Mouse (Mus musculus) stomach, postnatal 0 days (tissue): ENCODE results near the gene Smc1b. TPM values are rescaled to one million over a fixed set of nuclear protein-coding genes. Genes with fewer than 3 reads are reported as not detected.

Source experiments
- ATAC-seq: fragments of 200-750 bp; cut with Nextera tagmentation; 2 replicates; pipeline ENCODE4 v1.8.0; 2017; ENCODE audit not compliant: low FRiP score, low TSS enrichment
- DNase-seq: peaks from one replicate; pipeline ENCODE4 v3.0.0-alpha.2; 2016; ENCODE audit warnings: low spot score
- H3K27ac ChIP-seq: fragments of 300-500 bp; sonication (generic); replicated peaks from 2 replicates; pipeline ENCODE4 v1.5.1; 2014; ENCODE audit warnings: mild to moderate bottlenecking, control low read depth
- H3K27me3 ChIP-seq: fragments of 300-500 bp; sonication (generic); 2 replicates; pipeline ENCODE4 v1.6.1; 2014; ENCODE audit warnings: low read length; ENCODE audit not compliant: control insufficient read depth, insufficient read depth
- H3K36me3 ChIP-seq: fragments of 300-500 bp; sonication (generic); 2 replicates; pipeline ENCODE4 v1.6.1; 2014; ENCODE audit warnings: low read length, mixed read lengths; ENCODE audit not compliant: control insufficient read depth, insufficient read depth
- H3K4me1 ChIP-seq: fragments of 300-500 bp; sonication (generic); replicated peaks from 2 replicates; pipeline ENCODE4 v1.6.1; 2014; ENCODE audit warnings: antibody characterized with exemption; ENCODE audit not compliant: control insufficient read depth, insufficient read depth
- H3K4me2 ChIP-seq: fragments of 300-500 bp; sonication (generic); replicated peaks from 2 replicates; pipeline ENCODE4 v1.6.1; 2014; ENCODE audit warnings: low read depth, mild to moderate bottlenecking, control low read depth, moderate library complexity
- H3K4me3 ChIP-seq: fragments of 300-500 bp; sonication (generic); 2 replicates; pipeline ENCODE4 v1.5.1; 2014; ENCODE audit warnings: low read depth, low read length, control low read depth
- H3K9ac ChIP-seq: fragments of 300-500 bp; sonication (generic); 2 replicates; pipeline ENCODE4 v1.6.1; 2014; ENCODE audit warnings: mild to moderate bottlenecking, low read length, control low read depth, mixed read lengths
- H3K9me3 ChIP-seq: fragments of 300-500 bp; sonication (generic); 2 replicates; pipeline ENCODE4 v1.6.1; 2016; ENCODE audit warnings: low read length; ENCODE audit not compliant: control insufficient read depth
- CTCF ChIP-seq: IDR thresholded peaks from 2 replicates; pipeline ENCODE4 v1.5.1; 2016; ENCODE audit warnings: antibody characterized with exemption, low read depth, mild to moderate bottlenecking, moderate library complexity
- EP300 ChIP-seq: optimal IDR thresholded peaks from 2 replicates; pipeline ENCODE3; 2016; ENCODE audit warnings: antibody characterized with exemption
- WGBS: fragments of 180-500 bp; shearing (Covaris S2); extraction: QIAGEN DNeasy Blood & Tissue Kit; methylation state at CpG from one replicate; pipeline ENCODE4 v1.1.7; 2014; 5-methylcytosine and 5-hydroxymethylcytosine counted together
- polyA plus RNA-seq: library from polyadenylated mRNA; unstranded; fragments of >200 nt; fragmentation: Nextera tagmentation; extraction: Ambion mirVana; gene quantifications from 2 replicates; pipeline ENCODE4 v1.2.1, GENCODE M21; 2015

Gene Smc1b
- polyA plus RNA-seq, 1 experiment from 2014 or later = 0.07 TPM

GRCm38 (mm10) chr15:85143747-85144146 is 12.0 kb upstream of the Smc1b start:
- Histone ChIP-seq H3K27ac (no peak overlapping the region), H3K27me3 (no peaks in the 10 kb centered on the region), H3K4me3 (no peak overlapping the region), H3K4me2 (no peak overlapping the region), H3K9me3 (no peaks in the 10 kb centered on the region), H3K9ac (no peak overlapping the region), H3K36me3 (no peaks in the 10 kb centered on the region), H3K4me1 (no peaks in the 10 kb centered on the region)
- ATAC-seq (no peak), DNase-seq (peak; percentile 13)
- TF ChIP-seq EP300 (no peak), CTCF (peak; percentile 32)
- WGBS = 89% methylated on average over 1 of the region's 1 CpGs

DNA sequence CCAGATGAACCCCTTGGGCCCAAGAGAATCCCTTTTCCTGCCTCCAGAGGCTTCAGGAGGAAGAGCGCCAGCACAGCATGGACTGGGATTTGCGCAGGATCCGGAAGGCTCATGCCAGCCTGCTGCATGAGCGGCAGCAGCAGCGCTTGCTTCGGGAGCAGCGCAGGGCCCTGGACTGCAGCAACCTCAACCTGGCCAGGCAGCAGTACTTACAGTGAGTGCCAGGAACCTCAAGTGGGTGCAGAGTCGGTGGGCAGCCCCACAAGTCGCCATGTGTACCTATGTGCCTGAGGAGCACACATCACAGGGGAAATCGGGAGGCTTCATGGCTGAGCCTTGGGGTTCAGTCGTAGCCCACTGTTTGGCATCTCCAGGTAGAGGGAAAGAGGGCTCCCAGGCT is 11.4 kb upstream of the Smc1b start:
- Histone ChIP-seq H3K4me1 (no peaks in the 10 kb centered on the region), H3K27me3 (no peaks in the 10 kb centered on the region), H3K4me3 (no peak overlapping the region), H3K4me2 (no peak overlapping the region), H3K9ac (no peak overlapping the region), H3K36me3 (no peaks in the 10 kb centered on the region), H3K9me3 (no peaks in the 10 kb centered on the region), H3K27ac (no peak overlapping the region)
- DNase-seq (no peak), ATAC-seq (no peak)
- 89% methylated on average over 11 of the region's 11 CpGs for WGBS
- TF ChIP-seq CTCF = no peak
- TF ChIP-seq EP300 = no peak

DNA sequence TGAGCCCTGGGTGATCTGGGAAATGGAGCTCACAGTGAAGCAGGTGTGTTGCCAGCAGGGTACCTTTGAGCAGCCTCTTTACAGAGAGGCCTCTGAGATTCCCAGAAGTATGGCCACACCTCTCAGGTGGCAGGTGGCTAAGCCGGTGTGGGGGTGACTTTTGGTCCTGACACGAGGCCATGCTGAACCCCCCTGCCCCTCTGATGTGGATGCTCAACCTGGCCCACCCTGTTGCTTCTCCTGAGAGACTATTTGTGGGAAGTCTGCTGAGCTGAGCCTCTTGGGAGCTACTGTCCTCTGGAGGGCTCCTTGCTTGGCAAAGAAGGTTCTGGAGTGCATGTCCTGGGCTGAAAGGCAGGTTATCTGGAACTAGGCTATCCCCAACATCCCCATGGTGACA is 10.7 kb upstream of the Smc1b start:
- no peaks in the 10 kb centered on the region for H3K9me3 ChIP-seq
- WGBS = 69% methylated on average over 2 of the region's 2 CpGs

DNA sequence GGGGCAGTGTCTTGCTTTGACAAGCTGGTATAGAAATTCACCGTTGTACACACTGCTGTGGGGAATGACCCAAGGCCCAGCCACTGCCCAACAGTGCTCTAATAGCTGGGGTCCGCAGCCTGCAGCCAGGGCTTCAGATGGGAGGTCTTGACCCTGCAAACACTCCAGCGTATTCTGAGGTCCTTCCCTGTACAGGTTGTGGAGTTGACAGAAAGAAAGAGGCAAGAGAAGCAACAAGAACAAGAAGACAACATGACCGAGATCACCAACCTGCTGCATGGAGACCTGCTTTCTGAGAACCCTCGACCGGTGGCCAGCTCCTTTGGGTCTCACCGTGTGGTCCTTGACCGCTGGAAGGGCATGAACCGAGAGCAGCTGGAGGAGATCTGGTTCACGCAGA is 9.5 kb upstream of the Smc1b start:
- DNase-seq (no peak), ATAC-seq (no peak)
- Histone ChIP-seq H3K4me1 (no peaks in the 10 kb centered on the region), H3K9ac (no peak overlapping the region), H3K27me3 (no peaks in the 10 kb centered on the region), H3K4me2 (no peak overlapping the region), H3K9me3 (no peaks in the 10 kb centered on the region), H3K36me3 (no peaks in the 10 kb centered on the region), H3K4me3 (no peak overlapping the region), H3K27ac (no peak overlapping the region)
- TF ChIP-seq EP300 (no peak), CTCF (no peak)
- WGBS = 84% methylated on average over 10 of the region's 10 CpGs

More for the DNA sequence above, 10.7 kb upstream of the Smc1b start:
- Histone ChIP-seq H3K4me2 (no peak overlapping the region), H3K36me3 (no peaks in the 10 kb centered on the region), H3K27ac (no peak overlapping the region), H3K9ac (no peak overlapping the region), H3K4me1 (no peaks in the 10 kb centered on the region), H3K27me3 (no peaks in the 10 kb centered on the region), H3K4me3 (no peak overlapping the region)
- ATAC-seq (no peak), DNase-seq (no peak)
- TF ChIP-seq CTCF = no peak

DNA sequence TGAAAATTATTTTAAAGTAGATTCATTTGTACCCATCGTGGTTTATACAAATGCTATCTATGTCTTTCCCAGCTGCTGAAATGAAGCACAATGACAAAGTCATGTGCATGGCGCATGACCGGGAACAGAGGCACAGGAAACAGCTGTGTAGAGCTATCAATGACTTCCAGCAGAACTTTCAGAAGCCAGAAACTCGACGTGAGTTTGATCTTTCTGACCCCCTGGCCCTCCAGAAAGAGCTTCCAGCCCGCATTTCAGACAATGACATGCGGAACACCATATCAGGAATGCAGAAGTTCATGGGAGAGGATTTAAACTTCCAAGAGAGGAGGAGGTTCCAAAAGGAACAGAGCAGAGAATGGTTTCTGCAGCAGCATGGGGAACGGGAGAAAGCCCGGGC is 3.4 kb upstream of the Smc1b start:
- Histone ChIP-seq H3K27me3 (no peaks in the 10 kb centered on the region), H3K9ac (no peak overlapping the region), H3K4me2 (no peak overlapping the region), H3K9me3 (no peaks in the 10 kb centered on the region), H3K27ac (no peak overlapping the region), H3K4me3 (no peak overlapping the region), H3K36me3 (no peaks in the 10 kb centered on the region), H3K4me1 (0 out of 2 replicates have a peak, but pooled peaks cover 2% of the 10 kb centered on the region)
- DNase-seq (no peak), ATAC-seq (no peak)
- TF ChIP-seq EP300 (no peak), CTCF (no peak)
- 33% methylated on average over 9 of the region's 9 CpGs for WGBS

DNA sequence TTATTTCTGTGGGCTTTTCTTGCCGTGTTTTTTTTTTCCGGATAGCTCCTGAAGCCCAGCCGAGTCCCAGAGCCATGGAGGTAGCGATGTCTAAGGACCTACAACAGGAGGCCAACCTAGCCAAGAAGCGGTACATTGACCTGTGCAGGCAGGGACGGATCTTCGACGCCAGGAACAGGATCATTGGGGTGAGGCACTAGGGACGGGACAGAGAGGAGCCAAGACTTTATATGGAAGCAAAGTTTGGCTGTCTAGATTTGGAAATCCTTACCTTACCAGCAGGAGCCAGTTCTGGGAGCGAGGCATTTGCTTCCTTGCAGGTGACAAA is 393 bp upstream of the Smc1b start:
- Histone ChIP-seq H3K36me3 (no peaks in the 10 kb centered on the region), H3K27ac (no peak overlapping the region), H3K4me2 (peak overlapping the region; percentile 50), H3K4me1 (0 out of 2 replicates have a peak, but pooled peaks cover 2% of the 10 kb centered on the region), H3K9ac (no peak overlapping the region), H3K4me3 (peak overlapping the region; percentile 23), H3K27me3 (no peaks in the 10 kb centered on the region), H3K9me3 (no peaks in the 10 kb centered on the region)
- WGBS = 22% methylated on average over 10 of the region's 10 CpGs
- no peak for ATAC-seq
- no peak for TF ChIP-seq EP300
- TF ChIP-seq CTCF = no peak
- DNase-seq = no peak
